ENCODE assay signal across 11 mouse cellular contexts in genomic region chr2:144299749-144300669, GRCm38 (mm10). TPM values are rescaled to one million over a fixed set of nuclear protein-coding genes. Genes with fewer than 3 reads are reported as not detected.
DNase-seq lines count a peak whose midpoint lies in the region; ATAC-seq lines count a peak whose summit lies in the region.
"Had no signal": no experiment of that assay in that cellular context is flagged by ENCODE, and none has a peak within 500 bp of the region (broad histone marks: within the 10 kb centered on the region; RNA-seq: fewer than 3 reads in every experiment).

No protein-coding gene starts in this region.

- no peaks in the 10 kb centered on the region for H3K36me3 ChIP-seq in intestine, embryonic 16.5 days (ENCODE audit: control insufficient read depth, insufficient read depth, low read length)
- no peaks in the 10 kb centered on the region for H3K36me3 ChIP-seq in stomach, embryonic 15.5 days
- H3K36me3 ChIP-seq in midbrain, embryonic 16.5 days (ENCODE audit: control insufficient read depth, insufficient read depth, low read length) = no peaks in the 10 kb centered on the region
- H3K36me3 ChIP-seq: embryonic facial prominence, embryonic 15.5 days; heart, embryonic 13.5 days had no signal

- H3K4me3 ChIP-seq in intestine, embryonic 16.5 days (ENCODE audit: low read length) = no peak overlapping the region
- no peak overlapping the region for H3K4me3 ChIP-seq in stomach, embryonic 15.5 days (replicated peaks)
- no peak overlapping the region for H3K4me3 ChIP-seq in midbrain, embryonic 16.5 days (ENCODE audit: low read depth, low read length)
- H3K4me3 ChIP-seq: embryonic facial prominence, embryonic 15.5 days; heart, embryonic 13.5 days had no signal

- peak; percentile 49 for DNase-seq in adrenal gland, postnatal 10 days
- no peak for DNase-seq in adrenal gland, postnatal 25 days
- peak; percentile 13 for DNase-seq in thymus, postnatal 0 days (ENCODE audit: low spot score)
- no peak for DNase-seq in thymus, postnatal 10 days (ENCODE audit: low spot score in 2 of 2)
- no peak for DNase-seq in kidney, postnatal 4 days
- DNase-seq: retina, postnatal 1 day had no signal

- peak overlapping the region; percentile 36; the same call in 1 of the 2 replicates for H3K27ac ChIP-seq in intestine, embryonic 16.5 days (ENCODE audit: low read length)
- H3K27ac ChIP-seq in stomach, embryonic 15.5 days = 0 out of 2 replicates have a peak overlapping the region, but pooled peaks have one; percentile 8
- no peak overlapping the region for H3K27ac ChIP-seq in midbrain, embryonic 16.5 days (ENCODE audit: low read length)
- H3K27ac ChIP-seq: embryonic facial prominence, embryonic 15.5 days; heart, embryonic 13.5 days had no signal

- no peaks in the 10 kb centered on the region for H3K9me3 ChIP-seq in intestine, embryonic 16.5 days (ENCODE audit: control insufficient read depth, low read length)
- no peaks in the 10 kb centered on the region for H3K9me3 ChIP-seq in stomach, embryonic 15.5 days
- H3K9me3 ChIP-seq in midbrain, embryonic 16.5 days (replicated peaks; ENCODE audit: control insufficient read depth, low read length, poor library complexity, severe bottlenecking) = no peaks in the 10 kb centered on the region
- H3K9me3 ChIP-seq: embryonic facial prominence, embryonic 15.5 days; heart, embryonic 13.5 days had no signal

- no peak overlapping the region for H3K9ac ChIP-seq in intestine, embryonic 16.5 days (ENCODE audit: low read depth, low read length)
- H3K9ac ChIP-seq in stomach, embryonic 15.5 days = no peak overlapping the region
- H3K9ac ChIP-seq in midbrain, embryonic 16.5 days (ENCODE audit: low read depth, low read length) = no peak overlapping the region
- H3K9ac ChIP-seq: embryonic facial prominence, embryonic 15.5 days; heart, embryonic 13.5 days had no signal

- H3K4me1 ChIP-seq in intestine, embryonic 16.5 days (ENCODE audit: control insufficient read depth, insufficient read depth, low read length) = 0 out of 2 replicates have a peak, but pooled peaks cover 4% of the 10 kb centered on the region
- no peaks in the 10 kb centered on the region for H3K4me1 ChIP-seq in stomach, embryonic 15.5 days
- H3K4me1 ChIP-seq in midbrain, embryonic 16.5 days (ENCODE audit: control insufficient read depth, insufficient read depth, low read length) = no peaks in the 10 kb centered on the region
- H3K4me1 ChIP-seq: embryonic facial prominence, embryonic 15.5 days had no signal

- 58% methylated on average over 9 of the region's 9 CpGs for whole genome bisulfite sequencing in intestine, embryonic 16.5 days
- 47% methylated on average over 9 of the region's 9 CpGs for WGBS in stomach, embryonic 15.5 days
- WGBS in midbrain, embryonic 16.5 days = 83% methylated on average over 9 of the region's 9 CpGs

- H3K27me3 ChIP-seq in intestine, embryonic 16.5 days (replicated peaks; ENCODE audit: control insufficient read depth, insufficient read depth, low read length) = no peaks in the 10 kb centered on the region
- H3K27me3 ChIP-seq in stomach, embryonic 15.5 days (replicated peaks) = no peaks in the 10 kb centered on the region
- no peaks in the 10 kb centered on the region for H3K27me3 ChIP-seq in midbrain, embryonic 16.5 days (ENCODE audit: control insufficient read depth, insufficient read depth, low read depth, low read length)
- H3K27me3 ChIP-seq: embryonic facial prominence, embryonic 15.5 days; heart, embryonic 13.5 days had no signal

- peak; percentile 88 for ATAC-seq in intestine, embryonic 16.5 days
- peak; percentile 37; the same call in 1 of the 2 replicates for ATAC-seq in stomach, embryonic 15.5 days (ENCODE audit: insufficient read depth, low FRiP score, low read depth)
- no peak for ATAC-seq in midbrain, embryonic 16.5 days

- no peak overlapping the region for H3K4me2 ChIP-seq in intestine, embryonic 16.5 days (ENCODE audit: low read depth, low read length)
- no peak overlapping the region for H3K4me2 ChIP-seq in stomach, embryonic 15.5 days
- H3K4me2 ChIP-seq in midbrain, embryonic 16.5 days (ENCODE audit: low read length) = no peak overlapping the region
- H3K4me2 ChIP-seq: embryonic facial prominence, embryonic 15.5 days; heart, embryonic 13.5 days had no signal

RNA-seq across cellular contexts. Expression of gene Snx5, which starts 29.3 kb away (rescaled TPM):
- total RNA-seq in adrenal gland, postnatal 10 days (2021) = 10 to 100 TPM; 93.5 to 97.0 TPM
- total RNA-seq in adrenal gland, postnatal 25 days (2021) = 91.6 and 107 TPM in 2 replicates
- 123 and 126 TPM in 2 replicates for polyA plus RNA-seq in thymus, postnatal 0 days (2015; fragmentation: Nextera tagmentation; extraction: Ambion mirVana)
- 147 and 149 TPM in 2 replicates for polyA plus RNA-seq in intestine, embryonic 16.5 days (2015; fragmentation: Nextera tagmentation; extraction: Ambion mirVana)
- polyA plus RNA-seq in stomach, embryonic 15.5 days (2015; fragmentation: Nextera tagmentation; extraction: Ambion mirVana) = 122 and 130 TPM in 2 replicates
- 63.9 and 66.7 TPM in 2 replicates for polyA plus RNA-seq in midbrain, embryonic 16.5 days (2015; fragmentation: Nextera tagmentation; extraction: Ambion mirVana)

RNA-seq across cellular contexts. Expression of gene Mgme1, which starts 29.5 kb away (rescaled TPM):
- 10 to 100 TPM; 14.7 to 17.7 TPM for total RNA-seq in adrenal gland, postnatal 10 days (2021)
- 25.8 and 26.8 TPM in 2 replicates for total RNA-seq in adrenal gland, postnatal 25 days (2021)
- polyA plus RNA-seq in thymus, postnatal 0 days (2015; fragmentation: Nextera tagmentation; extraction: Ambion mirVana) = 15.7 and 17.0 TPM in 2 replicates
- polyA plus RNA-seq in intestine, embryonic 16.5 days (2015; fragmentation: Nextera tagmentation; extraction: Ambion mirVana) = 22.8 and 23.9 TPM in 2 replicates
- 20.2 and 21.3 TPM in 2 replicates for polyA plus RNA-seq in stomach, embryonic 15.5 days (2015; fragmentation: Nextera tagmentation; extraction: Ambion mirVana)
- 10.2 and 11.9 TPM in 2 replicates for polyA plus RNA-seq in midbrain, embryonic 16.5 days (2015; fragmentation: Nextera tagmentation; extraction: Ambion mirVana)

RNA-seq across cellular contexts. Expression of gene Ovol2, which starts 31.9 kb away (rescaled TPM):
- not detected for total RNA-seq in adrenal gland, postnatal 10 days (2021)
- total RNA-seq in adrenal gland, postnatal 25 days (2021) = not detected in 2 replicates
- polyA plus RNA-seq in thymus, postnatal 0 days (2015; fragmentation: Nextera tagmentation; extraction: Ambion mirVana) = 0.13 and 0.31 TPM in 2 replicates
- 1.2 TPM in 2 replicates for polyA plus RNA-seq in intestine, embryonic 16.5 days (2015; fragmentation: Nextera tagmentation; extraction: Ambion mirVana)
- polyA plus RNA-seq in stomach, embryonic 15.5 days (2015; fragmentation: Nextera tagmentation; extraction: Ambion mirVana) = 3.6 and 4.0 TPM in 2 replicates
- polyA plus RNA-seq in midbrain, embryonic 16.5 days (2015; fragmentation: Nextera tagmentation; extraction: Ambion mirVana) = not detected in 2 replicates

Comparison
In these comparisons a context has a peak if more than half of its experiments do, and no peak if none do; other contexts are left out.
1. DNase-seq: peak in adrenal gland, postnatal 10 days (single experiment) and thymus, postnatal 0 days (single experiment); none in adrenal gland, postnatal 25 days (single experiment), thymus, postnatal 10 days (0 of 2) and kidney, postnatal 4 days (0 of 2).